Mouse (Mus musculus) embryo, embryonic 11 days (tissue): Measurements from ENCODE around the gene Sord.

Experiments used
- DNase-seq: peaks from one replicate; pipeline ENCODE4 v3.0.0-alpha.2; 2015

Sord gene

DNA sequence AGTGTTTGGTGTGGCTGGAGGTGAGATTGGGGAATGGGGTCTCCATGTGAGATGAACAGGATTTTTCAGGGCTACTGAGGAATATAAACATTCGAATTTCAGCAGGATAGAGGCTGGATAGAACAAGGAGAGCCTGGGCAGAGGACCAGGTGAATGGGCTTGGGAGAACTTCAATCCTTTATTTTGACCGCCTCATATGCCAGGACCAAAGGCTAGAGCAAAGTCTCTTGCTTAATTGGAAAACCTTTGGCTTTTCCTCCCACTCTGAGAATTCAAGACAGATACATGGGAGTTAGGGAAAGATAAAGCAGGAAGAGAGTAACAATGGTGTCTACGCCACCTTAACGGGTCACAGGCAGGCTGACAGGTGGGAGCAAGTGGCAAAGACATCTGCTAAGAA is 6.7 kb downstream of the Sord start:
- no peak for DNase-seq

- no peak for DNase-seq
These were observed 7.4 kb downstream of the Sord start for GRCm38 (mm10) chr2:122241935-122242334.

- peak; percentile 80 for DNase-seq
These were observed 9.2 kb downstream of the Sord start for GRCm38 (mm10) chr2:122243671-122244131.

DNA sequence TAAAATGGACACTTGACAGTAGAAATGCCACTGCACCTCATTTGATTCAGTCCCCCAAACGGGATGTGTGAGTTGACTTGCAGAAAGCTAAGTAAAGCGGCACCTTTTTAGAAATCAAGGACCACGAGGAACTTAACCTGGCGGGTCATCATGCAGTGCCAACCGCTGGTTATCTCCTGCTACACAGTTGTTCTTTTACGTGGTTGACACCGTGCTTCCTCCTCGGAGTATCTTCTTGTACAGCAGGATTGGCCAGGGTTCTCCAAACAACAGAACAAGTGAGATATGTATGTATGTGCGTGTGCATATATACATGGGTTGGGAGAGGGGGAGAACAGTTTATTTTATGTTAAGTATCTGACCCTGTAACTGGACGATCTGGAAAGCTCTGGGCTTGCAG is 13.2 kb downstream of the Sord start:
- no peak for DNase-seq

- no peak for DNase-seq
These were observed 21.4 kb downstream of the Sord start for GRCm38 (mm10) chr2:122255997-122256396.

GRCm38 (mm10) chr2:122260729-122261128 is 26.2 kb downstream of the Sord start:
- no peak for DNase-seq

DNA sequence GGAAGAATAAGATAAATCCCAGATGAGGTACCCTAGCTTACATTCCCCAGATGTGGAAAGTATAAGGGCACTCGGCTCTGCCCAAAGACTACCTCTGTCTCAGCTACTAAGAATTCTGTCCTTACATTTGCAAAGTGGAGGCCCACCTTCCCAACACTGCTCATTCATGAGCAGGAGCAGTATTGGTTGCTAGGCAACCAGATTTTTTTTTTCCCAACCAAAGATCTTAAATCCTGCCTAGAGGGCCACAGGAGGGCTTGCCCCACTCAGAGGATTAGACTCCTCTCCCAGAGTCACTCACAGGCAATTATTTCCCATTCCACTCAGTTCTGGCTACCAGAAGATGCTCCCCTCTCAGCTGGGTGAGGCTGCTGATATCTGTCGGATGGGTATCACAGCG is 30.1 kb downstream of the Sord start:
- DNase-seq, result peak; percentile 76

DNA sequence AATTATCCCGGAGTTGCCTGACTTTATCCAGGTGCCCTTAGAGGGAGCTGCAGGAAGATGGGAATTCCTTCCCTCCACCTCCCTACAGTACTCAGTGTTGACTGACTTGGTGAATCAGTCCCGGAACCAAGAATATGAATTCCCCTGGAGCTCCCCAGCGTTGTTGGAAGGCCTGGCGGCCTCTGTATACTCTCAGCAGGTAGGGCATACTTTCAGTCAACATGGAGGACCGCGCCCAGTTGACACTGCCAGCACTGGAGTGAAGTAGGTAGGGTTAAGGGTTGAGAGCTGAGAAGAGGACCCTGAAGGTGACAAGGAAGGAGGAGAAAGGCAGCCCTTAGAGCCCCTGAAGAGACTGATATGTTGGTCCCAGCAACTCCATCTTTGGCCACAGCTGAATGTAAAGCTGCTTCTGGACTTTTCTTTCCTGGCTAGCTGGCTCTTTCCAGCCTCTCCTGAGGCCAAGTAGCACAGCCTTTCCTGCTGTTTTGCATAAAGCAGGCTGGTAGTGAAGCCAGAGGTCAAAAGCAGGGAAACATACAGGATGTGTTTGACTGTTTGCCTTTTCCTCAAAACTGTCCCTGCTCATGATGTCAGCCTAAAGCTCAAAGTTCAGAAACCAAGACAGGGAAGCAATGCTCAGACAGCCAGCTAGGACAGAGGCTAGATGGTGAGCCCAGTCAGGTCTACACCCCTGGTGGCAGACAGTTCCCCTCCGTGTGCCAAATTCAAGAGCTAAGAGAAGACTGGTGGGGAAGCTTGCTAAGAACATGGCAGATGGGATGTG is 32.1 kb downstream of the Sord start:
- DNase-seq, result no peak

DNA sequence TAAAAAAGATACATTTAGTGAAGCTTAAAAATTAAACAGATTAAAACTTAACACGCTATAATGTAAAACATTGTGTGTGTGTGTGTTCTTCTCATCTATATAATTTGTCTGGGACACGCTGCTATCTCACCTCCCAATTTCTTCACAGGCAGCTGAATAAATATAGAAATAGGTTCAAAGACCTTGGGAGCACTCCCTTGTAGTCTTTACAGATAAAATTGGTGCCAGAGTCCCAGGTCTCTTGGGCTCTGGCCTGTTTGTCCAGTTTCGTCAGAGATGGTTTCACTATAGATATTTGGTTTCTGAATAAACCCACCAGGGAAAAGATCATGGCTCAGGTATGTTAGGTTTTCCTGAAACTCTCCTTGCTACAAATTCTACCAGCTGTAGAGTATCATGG is 44.2 kb downstream of the Sord start:
- DNase-seq, result no peak

DNA sequence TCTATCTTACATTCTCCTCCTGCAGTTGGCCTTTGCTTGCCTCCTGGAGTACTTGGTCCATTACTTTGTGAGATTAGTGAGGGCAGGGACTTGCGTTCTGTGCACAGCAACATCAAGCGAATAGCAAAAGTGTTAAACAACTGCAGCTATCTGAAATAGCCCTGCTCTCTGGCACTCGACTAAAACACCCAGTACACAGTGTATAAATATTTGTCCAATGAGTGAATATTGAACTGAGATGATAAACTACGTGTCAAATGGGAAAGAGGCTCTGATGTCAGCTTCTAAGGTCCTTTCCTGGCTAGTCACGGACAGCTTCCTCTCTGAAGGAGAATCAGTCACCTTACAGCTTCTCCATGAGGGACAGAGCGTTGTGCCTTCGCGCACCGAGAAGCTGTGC is 49.5 kb downstream of the Sord start:
- DNase-seq, result no peak

DNA sequence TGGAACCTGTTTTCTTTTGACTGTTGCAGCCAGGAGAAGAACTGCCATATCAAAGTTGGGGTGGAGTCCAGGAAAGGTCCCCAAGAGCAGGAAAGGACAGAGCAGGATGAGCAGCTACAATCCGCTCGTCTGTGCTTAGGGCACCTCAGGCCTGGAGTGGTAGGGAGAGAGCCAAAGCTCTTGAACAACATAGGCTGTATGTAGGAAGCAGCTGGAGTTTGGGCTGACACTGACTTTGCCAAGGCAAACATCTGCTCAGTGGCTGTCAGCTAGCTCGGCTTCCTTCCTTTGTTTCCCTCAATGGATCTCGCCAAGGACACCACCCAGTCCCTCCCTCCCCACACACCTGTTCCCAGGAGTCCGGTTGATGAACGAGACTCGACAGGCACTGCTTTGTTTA is 51.6 kb downstream of the Sord start:
- no peak for DNase-seq

DNA sequence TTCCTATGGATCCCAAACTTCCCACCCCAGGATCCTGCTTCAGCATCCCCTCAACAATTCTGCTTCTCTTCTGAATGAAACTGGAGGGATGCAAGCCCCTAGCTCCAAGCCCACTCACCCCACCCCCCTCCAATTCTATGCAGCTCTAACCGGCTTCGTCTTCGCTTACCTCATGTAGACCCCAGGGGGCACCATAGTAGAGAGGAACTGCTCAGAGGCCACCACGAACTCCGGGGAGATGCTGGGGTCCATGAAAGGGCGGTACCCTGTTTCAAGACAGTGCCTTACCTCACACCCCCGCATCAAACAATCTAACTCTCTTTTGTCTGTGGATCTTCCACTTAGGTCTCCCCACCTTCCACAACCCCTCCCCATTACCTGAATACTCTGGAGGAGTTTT is 60.4 kb downstream of the Sord start:
- DNase-seq, result no peak

- DNase-seq, result no peak
These were observed 62.9 kb downstream of the Sord start for GRCm38 (mm10) chr2:122297271-122298095.

DNA sequence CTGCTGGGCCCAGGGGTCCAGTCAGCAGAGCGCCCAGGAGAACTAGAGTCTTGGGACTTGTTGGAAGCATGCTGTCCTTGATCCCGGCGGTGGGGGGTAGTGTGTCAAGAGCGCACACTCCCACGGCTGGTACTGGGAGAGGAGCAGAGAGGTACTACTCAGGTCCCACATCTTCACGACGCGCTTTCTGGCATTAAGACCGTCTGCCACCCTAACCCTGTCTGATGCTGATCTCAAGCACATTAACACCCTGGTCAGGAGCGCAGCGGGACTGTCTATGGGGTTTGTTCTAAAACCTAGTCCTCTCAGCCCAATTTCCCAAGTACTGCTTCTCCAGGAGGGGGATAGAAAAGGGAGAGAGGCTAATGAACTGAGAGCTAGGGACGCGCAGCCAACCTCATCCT is 63.5 kb downstream of the Sord start, which contains the start of gene Duox2:
Gene Duox2 (minus strand): TSS at position 354 of the 404 bp plus-strand sequence.
- no peak for DNase-seq

DNA sequence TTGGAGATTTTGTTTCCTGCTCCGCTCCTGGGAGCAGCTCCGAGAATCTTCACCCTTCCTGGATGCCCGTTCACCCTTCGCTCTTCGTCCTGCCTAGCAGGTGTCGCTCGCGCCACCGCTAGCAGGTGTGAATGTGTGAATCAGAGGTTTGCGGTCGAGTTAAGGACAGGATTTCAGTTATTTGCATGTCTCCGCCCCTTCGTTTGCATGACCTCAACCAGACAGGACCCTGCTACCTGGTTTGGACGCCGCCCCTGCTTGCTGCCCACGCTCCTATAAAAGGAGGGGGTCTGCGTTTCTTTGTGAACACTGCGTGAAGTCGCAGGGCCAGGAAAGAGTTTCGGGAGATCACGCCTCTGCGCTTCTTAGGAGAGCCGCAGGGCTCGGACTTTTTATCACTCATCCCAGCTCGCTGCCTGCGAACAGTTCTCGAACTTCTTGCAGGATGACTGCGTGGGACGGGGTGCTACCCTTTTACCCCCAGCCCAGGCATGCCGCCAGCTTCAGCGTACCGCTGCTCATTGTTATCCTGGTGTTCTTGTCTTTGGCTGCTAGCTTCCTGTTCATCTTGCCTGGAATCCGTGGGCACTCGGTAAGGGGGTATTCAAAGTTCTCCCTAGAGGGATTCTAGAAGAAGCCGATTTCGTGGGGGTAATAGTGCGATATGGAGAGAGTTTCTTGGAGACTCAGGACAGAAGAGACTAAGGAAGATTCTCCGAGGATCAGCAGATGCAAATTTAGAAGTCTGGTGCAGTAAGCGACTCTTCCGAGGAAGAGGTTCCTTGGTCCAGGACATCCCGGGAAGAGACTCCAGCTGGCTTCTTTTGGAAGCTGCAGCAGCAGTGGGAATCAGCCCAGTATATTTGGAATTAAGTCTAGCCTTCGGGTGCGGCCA is 64.3 kb downstream of the Sord start, which contains the start of gene Duoxa2:
Gene Duoxa2 (plus strand): TSS at position 305 of the 895 bp plus-strand sequence.
- peak; percentile 49 for DNase-seq

DNA sequence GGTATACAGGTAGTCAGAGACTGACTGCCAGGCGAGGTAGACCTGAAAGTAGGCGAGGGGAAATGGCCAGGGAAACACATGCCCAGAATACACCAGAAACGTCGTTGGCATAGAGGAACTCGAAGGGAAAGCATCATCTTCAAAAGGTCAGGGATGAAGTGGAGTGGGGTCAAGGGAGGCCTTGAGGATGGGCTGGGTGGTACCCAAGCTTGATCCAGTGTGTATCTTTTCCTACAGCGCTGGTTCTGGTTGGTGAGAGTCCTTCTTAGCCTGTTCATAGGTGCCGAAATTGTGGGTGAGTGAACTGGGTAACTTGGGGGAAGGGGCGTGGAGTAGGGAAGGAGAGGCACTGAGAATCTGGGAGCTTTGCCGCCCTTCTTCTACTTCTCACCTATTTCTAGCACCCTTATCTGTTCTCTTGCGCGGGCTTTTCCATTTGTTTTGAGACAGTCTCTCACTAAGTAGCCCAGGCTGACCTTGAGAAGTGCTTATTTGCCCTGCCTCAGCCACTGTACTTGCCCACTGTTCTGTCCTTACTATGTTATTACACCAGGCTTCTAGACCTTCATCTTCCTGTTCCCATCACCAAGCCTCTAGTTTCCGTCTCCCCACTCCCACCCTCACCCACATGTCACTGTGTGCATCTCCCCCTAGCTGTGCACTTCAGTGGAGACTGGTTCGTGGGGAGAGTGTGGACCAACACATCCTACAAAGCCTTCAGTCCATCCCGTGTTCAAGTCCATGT is 65.5 kb downstream of the Sord start:
- no peak for DNase-seq

GRCm38 (mm10) chr2:122300656-122301020 is 66.1 kb downstream of the Sord start:
- no peak for DNase-seq

- DNase-seq, result peak; percentile 47
These were observed 66.8 kb downstream of the Sord start for GRCm38 (mm10) chr2:122301081-122301920.

GRCm38 (mm10) chr2:122301921-122302573 is 67.5 kb downstream of the Sord start:
- DNase-seq, result no peak

DNA sequence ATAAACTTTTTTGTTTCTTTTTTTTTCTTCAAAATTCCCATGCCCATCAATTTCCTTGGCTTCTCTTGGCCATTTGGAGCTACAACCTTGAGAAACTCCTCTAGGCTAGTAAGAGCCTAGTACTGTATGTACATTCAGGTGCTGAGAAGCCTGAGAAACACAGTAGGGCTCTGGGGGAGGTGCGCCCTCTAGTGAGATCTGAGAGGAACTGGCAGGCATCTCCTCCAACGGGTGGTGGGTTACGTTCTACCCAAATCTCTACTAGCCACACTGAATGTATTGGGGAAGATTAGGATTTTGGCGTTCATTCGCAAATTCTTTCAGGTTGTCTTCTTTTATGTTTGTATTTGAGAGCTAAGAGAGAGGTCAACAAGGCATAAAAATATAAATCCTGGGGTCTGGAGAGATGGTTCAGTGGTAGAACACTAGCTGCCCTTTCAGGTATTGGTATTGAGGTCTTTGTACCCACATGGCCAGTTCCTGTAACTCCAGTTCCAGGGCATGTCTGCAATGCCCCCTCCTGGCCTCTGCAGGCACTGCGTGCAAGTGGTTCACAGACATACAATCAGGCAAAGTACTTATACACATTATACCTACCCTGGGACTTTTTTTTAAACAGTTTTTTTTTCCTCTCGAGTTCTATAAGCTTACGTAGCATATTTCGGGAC is 68.2 kb downstream of the Sord start:
- peak; percentile 77 for DNase-seq
